Mouse (Mus musculus) neutrophil, adult 5-6 weeks (primary cell): Measurements from ENCODE around the gene Btbd3. TPM values are rescaled to one million over a fixed set of nuclear protein-coding genes. Genes with fewer than 3 reads are reported as not detected.

Experiments used
- ATAC-seq: fragments of 151-379, 151-347 bp; 2 replicates; pipeline ENCODE4 v1.8.0; 2017; ENCODE audit warnings: mild to moderate bottlenecking, moderate TSS enrichment; ENCODE audit not compliant: insufficient number of reproducible peaks, poor library complexity, low FRiP score, severe bottlenecking; ENCODE audit errors: extremely low read depth
- total RNA-seq: library from RNA; stranded (forward); fragments of 200-1000 nt; gene quantifications from 2 replicates; pipeline ENCODE4 v1.2.3, GENCODE M21; 2017

The Btbd3 gene
- total RNA-seq, result 0.23 and 0.25 TPM in 2 replicates

DNA sequence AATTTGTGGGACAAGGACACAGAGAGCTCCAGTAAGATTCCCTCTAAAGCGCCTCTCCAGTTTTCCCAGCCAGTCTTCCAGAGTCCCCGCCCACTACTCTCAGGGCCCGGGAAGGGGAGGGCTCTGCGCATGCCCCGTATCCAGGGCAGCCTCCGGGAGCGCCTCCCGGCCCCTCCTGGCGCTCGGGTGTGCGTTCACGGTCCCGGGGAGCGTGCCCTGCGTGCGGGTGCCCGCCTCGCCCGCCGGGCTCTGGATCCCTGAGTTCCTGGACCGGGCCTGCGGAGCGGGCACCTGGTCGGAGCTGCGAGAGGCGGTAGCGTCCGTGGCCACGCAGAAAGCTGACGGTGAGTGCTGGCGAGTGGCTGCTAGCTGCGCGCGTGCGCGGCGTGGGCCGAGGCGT, at the start of gene Btbd3:
Btbd3 (plus strand) TSS at position 155 of the 400 bp plus-strand sequence.
- no peak for ATAC-seq

DNA sequence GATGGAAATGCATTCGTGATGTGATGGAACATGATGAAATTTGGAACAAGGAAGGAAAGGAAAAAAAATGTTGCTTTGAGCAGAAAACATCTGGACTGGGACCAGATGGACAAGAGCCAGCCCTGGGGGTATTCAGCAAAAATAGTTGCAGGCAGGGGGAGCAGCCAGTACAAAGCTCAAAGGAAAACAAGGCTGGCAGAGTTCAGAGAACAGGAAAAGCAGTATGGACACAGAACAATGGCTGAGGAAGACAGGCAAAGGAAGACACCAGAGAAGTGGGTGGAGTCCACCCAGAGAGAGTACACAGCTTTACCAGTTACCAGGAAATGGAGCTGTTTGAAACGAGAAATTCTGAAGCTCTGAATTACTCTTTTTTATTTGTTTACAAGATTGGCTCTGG, 40.8 kb upstream of the Btbd3 start:
- ATAC-seq, result no peak

GRCm38 (mm10) chr2:138220269-138220668, 36.1 kb upstream of the Btbd3 start:
- no peak for ATAC-seq

GRCm38 (mm10) chr2:138232247-138232646, 24.1 kb upstream of the Btbd3 start:
- ATAC-seq, result no peak

- ATAC-seq, result no peak
Measured at GRCm38 (mm10) chr2:138236149-138236548, 20.2 kb upstream of the Btbd3 start.

GRCm38 (mm10) chr2:138242452-138242851, 13.9 kb upstream of the Btbd3 start:
- no peak for ATAC-seq

- ATAC-seq, result no peak
Measured at GRCm38 (mm10) chr2:138245631-138246289, 10.6 kb upstream of the Btbd3 start.

- no peak for ATAC-seq
Measured at GRCm38 (mm10) chr2:138247986-138248385, 8.4 kb upstream of the Btbd3 start.

GRCm38 (mm10) chr2:138256851-138257471, 596 bp downstream of the Btbd3 start:
- ATAC-seq, result no peak

GRCm38 (mm10) chr2:138257692-138258315, 1.4 kb downstream of the Btbd3 start:
- no peak for ATAC-seq

DNA sequence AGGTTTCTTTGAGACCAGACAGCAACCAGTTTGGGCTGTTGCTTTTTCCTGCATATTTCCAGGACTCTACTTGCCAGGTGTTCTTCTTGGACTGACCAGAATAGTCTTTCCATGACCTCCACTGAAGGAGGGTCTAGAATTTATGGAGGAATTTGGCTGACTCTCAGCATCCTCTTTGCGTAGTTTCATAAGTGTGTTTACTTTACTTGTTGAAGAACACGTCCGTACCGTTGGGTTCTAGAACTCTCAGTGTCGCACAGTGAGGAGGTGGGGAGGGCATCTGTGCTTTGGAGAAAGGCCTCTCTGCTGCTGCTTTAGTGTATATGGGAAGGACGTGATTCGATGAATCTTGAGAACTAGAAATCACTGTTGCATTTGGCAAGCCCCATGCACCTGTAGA, 4.8 kb downstream of the Btbd3 start:
- ATAC-seq, result no peak

- ATAC-seq, result no peak
Measured at GRCm38 (mm10) chr2:138262885-138263284, 6.5 kb downstream of the Btbd3 start.

DNA sequence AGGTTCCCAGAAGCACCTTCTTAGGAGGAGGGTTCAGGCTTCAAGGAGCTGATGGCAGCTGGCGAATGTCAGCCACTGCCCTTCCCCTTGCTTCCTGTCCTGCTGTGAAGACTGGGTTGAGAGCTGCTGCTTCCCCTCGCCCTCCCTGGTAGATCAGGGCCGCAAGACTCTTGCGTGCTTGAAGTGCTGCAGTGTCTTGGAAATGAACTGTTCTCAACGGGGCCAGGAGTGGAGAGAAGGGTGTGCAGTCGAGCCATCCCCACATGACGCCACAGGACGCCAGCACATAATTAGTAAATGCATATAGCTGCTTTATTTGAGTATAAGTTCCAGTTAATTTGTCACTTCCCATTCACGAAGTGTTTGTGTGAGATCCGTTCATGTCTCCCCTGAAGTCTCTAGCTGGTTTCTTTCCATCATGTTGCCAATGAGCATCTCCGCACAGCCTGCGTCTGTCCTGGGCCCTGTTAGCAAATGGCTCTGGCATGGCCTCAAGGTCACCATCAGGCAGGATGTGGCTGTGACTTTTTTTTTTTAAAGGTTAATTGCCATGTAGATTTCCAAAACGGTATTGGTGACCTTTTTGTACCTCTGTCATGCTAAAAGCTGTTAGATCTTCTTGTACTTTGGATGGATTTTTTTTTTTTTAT, 9.1 kb downstream of the Btbd3 start:
- ATAC-seq, result no peak

DNA sequence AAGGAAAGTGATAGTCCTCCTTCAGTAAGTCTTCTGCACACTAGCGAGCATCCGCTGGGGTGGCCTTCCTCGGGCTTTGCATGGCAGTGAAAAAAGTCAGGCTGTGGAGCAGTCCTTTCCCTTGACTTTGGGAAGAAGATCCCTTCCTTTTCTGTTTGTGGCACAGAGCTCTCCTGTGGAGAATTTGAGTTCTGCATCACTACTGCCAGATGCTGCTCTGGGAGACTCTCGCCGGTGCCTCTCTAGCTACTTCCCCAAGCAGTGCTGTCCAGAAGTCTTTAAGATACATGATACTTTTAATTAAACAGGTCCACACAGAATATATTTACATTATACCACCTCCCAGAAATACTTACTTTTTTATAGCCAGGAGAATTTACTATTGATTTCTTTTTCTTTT, 10.3 kb downstream of the Btbd3 start:
- no peak for ATAC-seq

DNA sequence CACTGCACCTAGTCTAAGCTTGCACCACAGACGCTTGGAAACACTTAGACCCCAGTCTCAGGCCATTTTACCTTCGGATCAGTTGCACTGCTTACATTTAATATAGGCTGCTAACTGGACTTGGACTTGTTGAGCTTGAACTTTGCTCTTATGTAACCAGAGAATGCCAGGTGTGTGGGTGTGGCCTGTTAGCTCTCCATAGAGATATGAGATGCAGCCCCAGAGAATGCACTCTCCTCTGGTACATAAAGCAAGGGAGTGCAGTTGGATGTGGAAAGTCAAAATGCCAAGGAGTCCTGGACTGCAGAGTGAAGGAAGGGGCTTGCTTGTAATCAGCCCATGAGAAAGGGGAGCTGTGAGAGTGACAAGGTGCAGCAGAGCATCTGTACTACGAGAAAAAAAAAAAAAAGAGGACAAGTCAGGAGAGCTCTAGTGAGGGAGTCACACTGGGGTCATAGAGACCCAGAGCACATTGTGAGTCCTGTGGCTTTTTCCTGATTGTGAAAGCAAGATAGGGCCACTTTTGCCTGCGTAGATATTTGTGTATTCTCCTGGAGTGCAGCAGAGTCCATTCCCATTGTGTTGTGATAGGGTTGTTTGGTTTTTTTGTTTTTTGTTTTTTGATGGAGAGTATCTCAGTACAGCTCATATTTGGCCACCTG, 11.6 kb downstream of the Btbd3 start:
- ATAC-seq, result no peak

- no peak for ATAC-seq
Measured at GRCm38 (mm10) chr2:138269330-138269729, 13.0 kb downstream of the Btbd3 start.

GRCm38 (mm10) chr2:138273404-138274073, 17.2 kb downstream of the Btbd3 start:
- no peak for ATAC-seq

DNA sequence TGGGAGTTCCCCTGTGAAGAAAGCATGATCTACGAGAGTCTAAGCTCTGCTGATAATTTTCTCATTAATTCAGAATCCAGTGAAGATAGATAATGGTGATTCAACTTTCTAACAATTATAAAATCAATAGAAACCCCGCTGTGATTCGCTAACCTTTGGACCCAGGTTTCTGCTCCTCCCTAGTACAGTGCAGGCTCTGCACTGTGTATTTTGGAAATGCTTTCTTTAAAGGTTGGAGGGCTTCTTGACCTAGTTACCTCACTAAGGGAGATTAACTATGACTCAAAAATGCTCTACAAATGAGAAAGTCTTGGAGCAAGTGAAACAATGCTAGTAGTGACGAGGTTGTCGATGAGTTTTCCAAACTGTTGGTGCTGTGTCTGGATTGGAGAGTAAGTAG, 17.7 kb downstream of the Btbd3 start:
- no peak for ATAC-seq
